Mouse (Mus musculus) C3H10T1/2 (cell line): ENCODE results near the gene Olfr297. TPM values are rescaled to one million over a fixed set of nuclear protein-coding genes. Genes with fewer than 3 reads are reported as not detected.

Source experiments
- polyA plus RNA-seq, 2 experiments: library from polyadenylated mRNA; unstranded; fragments of >200 nt; fragmentation: generic; extraction: Trizol; gene quantifications; one replicate each; pipeline ENCODE4 v1.2.1; 2012; ENCODE audit warnings: missing spikeins in 2 of 2

Olfr297 gene
- not detected for polyA plus RNA-seq

GRCm38 (mm10) chr7:86519668-86520067, at the start of gene Olfr297:
Gene Olfr297, plus strand, starts transcription at chr7:86519968.

GRCm38 (mm10) chr7:86492384-86492783, 27.4 kb upstream of the Olfr297 start, which contains the start of gene Olfr298:
Gene Olfr298, minus strand, starts transcription at chr7:86492484.

Other genes with a start within 250 kb of the Olfr297 start
- not detected for gene Olfr310, start 242.8 kb upstream of the Olfr297 start, polyA plus RNA-seq
- gene Olfr309, start 206.3 kb upstream of the Olfr297 start, polyA plus RNA-seq, result not detected
- not detected for gene Olfr308, start 194.3 kb upstream of the Olfr297 start, polyA plus RNA-seq
- gene Olfr307, start 182.4 kb upstream of the Olfr297 start, polyA plus RNA-seq, result not detected
- not detected for gene Olfr305, start 153.0 kb upstream of the Olfr297 start, polyA plus RNA-seq
- not detected for gene Olfr304, start 133.3 kb upstream of the Olfr297 start, polyA plus RNA-seq
- not detected for gene Olfr303, start 122.2 kb upstream of the Olfr297 start, polyA plus RNA-seq
- gene Olfr301, start 116.1 kb upstream of the Olfr297 start, polyA plus RNA-seq, result not detected
- gene Olfr299, start 60.0 kb upstream of the Olfr297 start, polyA plus RNA-seq, result not detected
- not detected for gene Olfr298, start 27.5 kb upstream of the Olfr297 start, polyA plus RNA-seq
- not detected for gene Olfr295, start 63.9 kb downstream of the Olfr297 start, polyA plus RNA-seq
- not detected for gene Olfr294, start 96.7 kb downstream of the Olfr297 start, polyA plus RNA-seq
- gene Olfr293, start 129.1 kb downstream of the Olfr297 start, polyA plus RNA-seq, result not detected
- not detected for gene Olfr292, start 168.4 kb downstream of the Olfr297 start, polyA plus RNA-seq